Mouse (Mus musculus): ENCODE results near the gene Smagp. TPM values are rescaled to one million over a fixed set of nuclear protein-coding genes. Genes with fewer than 3 reads are reported as not detected.

Smagp gene
- polyA plus RNA-seq, 1 experiment from 2014 or later = 3.9 TPM

- H3K9me3 ChIP-seq (ENCODE audit: control insufficient read depth, low read length) = no peaks in the 10 kb centered on the region
- H3K4me3 ChIP-seq (ENCODE audit: low read depth, low read length) = no peak overlapping the region
- ATAC-seq (ENCODE audit: low FRiP score) (no peak), DNase-seq (ENCODE audit: low spot score, missing footprints) (no peak)
- no peaks in the 10 kb centered on the region for H3K27me3 ChIP-seq (ENCODE audit: control insufficient read depth, insufficient read depth, low read length)
- H3K4me2 ChIP-seq = no peak overlapping the region
- no peaks in the 10 kb centered on the region for H3K36me3 ChIP-seq (ENCODE audit: control insufficient read depth, insufficient read depth, low read length)
- H3K27ac ChIP-seq (ENCODE audit: low read depth, low read length) = no peak overlapping the region
- peaks cover 4% of the 10 kb centered on the region; the same call in 1 of the 2 replicates for H3K4me1 ChIP-seq (ENCODE audit: control insufficient read depth, insufficient read depth, low read length)
- no peak overlapping the region for H3K9ac ChIP-seq (ENCODE audit: low read length)
- WGBS = 79% methylated on average over 12 of the region's 12 CpGs
These were observed 41.8 kb upstream of the Smagp start for GRCm38 (mm10) chr15:100678581-100678980.

GRCm38 (mm10) chr15:100677675-100678074 is 40.9 kb upstream of the Smagp start:
- WGBS = 90% methylated on average over 8 of the region's 8 CpGs

GRCm38 (mm10) chr15:100676521-100676920 is 39.8 kb upstream of the Smagp start:
- Histone ChIP-seq H3K4me2 (no peak overlapping the region), H3K4me1 (ENCODE audit: control insufficient read depth, insufficient read depth, low read length) (peaks cover 2% of the 10 kb centered on the region; the same call in 1 of the 2 replicates), H3K9me3 (ENCODE audit: control insufficient read depth, low read length) (no peaks in the 10 kb centered on the region), H3K36me3 (ENCODE audit: control insufficient read depth, insufficient read depth, low read length) (no peaks in the 10 kb centered on the region), H3K27me3 (ENCODE audit: control insufficient read depth, insufficient read depth, low read length) (no peaks in the 10 kb centered on the region), H3K9ac (ENCODE audit: low read length) (no peak overlapping the region), H3K4me3 (ENCODE audit: low read depth, low read length) (no peak overlapping the region), H3K27ac (ENCODE audit: low read depth, low read length) (no peak overlapping the region)
- ATAC-seq (ENCODE audit: low FRiP score) (no peak), DNase-seq (ENCODE audit: low spot score, missing footprints) (no peak)
- WGBS = 90% methylated on average over 1 of the region's 1 CpGs

More at GRCm38 (mm10) chr15:100677675-100678074, 40.9 kb upstream of the Smagp start:
- Histone ChIP-seq H3K27me3 (ENCODE audit: control insufficient read depth, insufficient read depth, low read length) (no peaks in the 10 kb centered on the region), H3K4me3 (ENCODE audit: low read depth, low read length) (no peak overlapping the region), H3K4me1 (ENCODE audit: control insufficient read depth, insufficient read depth, low read length) (peaks cover 4% of the 10 kb centered on the region; the same call in 1 of the 2 replicates), H3K36me3 (ENCODE audit: control insufficient read depth, insufficient read depth, low read length) (no peaks in the 10 kb centered on the region), H3K9ac (ENCODE audit: low read length) (no peak overlapping the region), H3K27ac (ENCODE audit: low read depth, low read length) (no peak overlapping the region), H3K4me2 (no peak overlapping the region), H3K9me3 (ENCODE audit: control insufficient read depth, low read length) (no peaks in the 10 kb centered on the region)
- no peak for DNase-seq (ENCODE audit: low spot score, missing footprints)
- no peak for ATAC-seq (ENCODE audit: low FRiP score)

GRCm38 (mm10) chr15:100675486-100675885 is 38.7 kb upstream of the Smagp start:
- no peak for ATAC-seq (ENCODE audit: low FRiP score)
- no peak overlapping the region for H3K9ac ChIP-seq (ENCODE audit: low read length)
- no peak overlapping the region for H3K4me2 ChIP-seq
- no peaks in the 10 kb centered on the region for H3K27me3 ChIP-seq (ENCODE audit: control insufficient read depth, insufficient read depth, low read length)
- H3K27ac ChIP-seq (ENCODE audit: low read depth, low read length) = no peak overlapping the region
- DNase-seq (ENCODE audit: low spot score, missing footprints) = no peak
- peaks cover 2% of the 10 kb centered on the region; the same call in 1 of the 2 replicates for H3K4me1 ChIP-seq (ENCODE audit: control insufficient read depth, insufficient read depth, low read length)
- no peaks in the 10 kb centered on the region for H3K9me3 ChIP-seq (ENCODE audit: control insufficient read depth, low read length)
- WGBS = 75% methylated on average over 3 of the region's 3 CpGs
- H3K36me3 ChIP-seq (ENCODE audit: control insufficient read depth, insufficient read depth, low read length) = no peaks in the 10 kb centered on the region
- no peak overlapping the region for H3K4me3 ChIP-seq (ENCODE audit: low read depth, low read length)

GRCm38 (mm10) chr15:100674566-100674965 is 37.8 kb upstream of the Smagp start:
- WGBS = 84% methylated on average over 10 of the region's 10 CpGs
- Histone ChIP-seq H3K27ac (ENCODE audit: low read depth, low read length) (no peak overlapping the region), H3K27me3 (ENCODE audit: control insufficient read depth, insufficient read depth, low read length) (no peaks in the 10 kb centered on the region)

GRCm38 (mm10) chr15:100673585-100674391 is 37.0 kb upstream of the Smagp start:
- H3K4me1 ChIP-seq (ENCODE audit: control insufficient read depth, insufficient read depth, low read length) = peaks cover 2% of the 10 kb centered on the region; the same call in 1 of the 2 replicates
- DNase-seq (ENCODE audit: low spot score, missing footprints) (no peak), ATAC-seq (ENCODE audit: low FRiP score) (no peak)
- no peaks in the 10 kb centered on the region for H3K9me3 ChIP-seq (ENCODE audit: control insufficient read depth, low read length)
- 35% methylated on average over 12 of the region's 12 CpGs for WGBS
- H3K27me3 ChIP-seq (ENCODE audit: control insufficient read depth, insufficient read depth, low read length) = no peaks in the 10 kb centered on the region
- H3K4me2 ChIP-seq = no peak overlapping the region
- no peak overlapping the region for H3K9ac ChIP-seq (ENCODE audit: low read length)
- no peak overlapping the region for H3K4me3 ChIP-seq (ENCODE audit: low read depth, low read length)
- H3K27ac ChIP-seq (ENCODE audit: low read depth, low read length) = no peak overlapping the region
- H3K36me3 ChIP-seq (ENCODE audit: control insufficient read depth, insufficient read depth, low read length) = no peaks in the 10 kb centered on the region

More at GRCm38 (mm10) chr15:100674566-100674965, 37.8 kb upstream of the Smagp start:
- Histone ChIP-seq H3K4me1 (ENCODE audit: control insufficient read depth, insufficient read depth, low read length) (peaks cover 2% of the 10 kb centered on the region; the same call in 1 of the 2 replicates), H3K4me2 (no peak overlapping the region), H3K4me3 (ENCODE audit: low read depth, low read length) (no peak overlapping the region), H3K36me3 (ENCODE audit: control insufficient read depth, insufficient read depth, low read length) (no peaks in the 10 kb centered on the region), H3K9ac (ENCODE audit: low read length) (no peak overlapping the region), H3K9me3 (ENCODE audit: control insufficient read depth, low read length) (no peaks in the 10 kb centered on the region)
- DNase-seq (ENCODE audit: low spot score, missing footprints) (no peak), ATAC-seq (ENCODE audit: low FRiP score) (no peak)

- Histone ChIP-seq H3K36me3 (ENCODE audit: control insufficient read depth, insufficient read depth, low read length) (no peaks in the 10 kb centered on the region), H3K9me3 (ENCODE audit: control insufficient read depth, low read length) (no peaks in the 10 kb centered on the region), H3K4me2 (no peak overlapping the region), H3K4me3 (ENCODE audit: low read depth, low read length) (no peak overlapping the region), H3K4me1 (ENCODE audit: control insufficient read depth, insufficient read depth, low read length) (peaks cover 2% of the 10 kb centered on the region), H3K27ac (ENCODE audit: low read depth, low read length) (no peak overlapping the region), H3K9ac (ENCODE audit: low read length) (no peak overlapping the region), H3K27me3 (ENCODE audit: control insufficient read depth, insufficient read depth, low read length) (no peaks in the 10 kb centered on the region)
- WGBS = 77% methylated on average over 5 of the region's 5 CpGs
- ATAC-seq (ENCODE audit: low FRiP score) = no peak
- DNase-seq (ENCODE audit: low spot score, missing footprints) = no peak
These were observed 34.1 kb upstream of the Smagp start for GRCm38 (mm10) chr15:100670833-100671232.

GRCm38 (mm10) chr15:100670004-100670403 is 33.3 kb upstream of the Smagp start:
- H3K4me3 ChIP-seq (ENCODE audit: low read depth, low read length) = no peak overlapping the region
- H3K9ac ChIP-seq (ENCODE audit: low read length) = no peak overlapping the region
- H3K9me3 ChIP-seq (ENCODE audit: control insufficient read depth, low read length) = no peaks in the 10 kb centered on the region
- no peaks in the 10 kb centered on the region for H3K36me3 ChIP-seq (ENCODE audit: control insufficient read depth, insufficient read depth, low read length)
- WGBS = 77% methylated on average over 8 of the region's 8 CpGs
- ATAC-seq (ENCODE audit: low FRiP score) (no peak), DNase-seq (ENCODE audit: low spot score, missing footprints) (no peak)
- H3K4me2 ChIP-seq = no peak overlapping the region
- no peaks in the 10 kb centered on the region for H3K27me3 ChIP-seq (ENCODE audit: control insufficient read depth, insufficient read depth, low read length)
- H3K4me1 ChIP-seq (ENCODE audit: control insufficient read depth, insufficient read depth, low read length) = peaks cover 2% of the 10 kb centered on the region
- H3K27ac ChIP-seq (ENCODE audit: low read depth, low read length) = no peak overlapping the region

- ATAC-seq (ENCODE audit: low FRiP score) (no peak), DNase-seq (ENCODE audit: low spot score, missing footprints) (no peak)
- no peaks in the 10 kb centered on the region for H3K9me3 ChIP-seq (ENCODE audit: control insufficient read depth, low read length)
- 93% methylated on average over 20 of the region's 20 CpGs for WGBS
- H3K9ac ChIP-seq (ENCODE audit: low read length) = no peak within 1 kb of the TSS
- H3K27me3 ChIP-seq (ENCODE audit: control insufficient read depth, insufficient read depth, low read length) = no peaks in the 10 kb centered on the region
- H3K4me1 ChIP-seq (ENCODE audit: control insufficient read depth, insufficient read depth, low read length) = peaks cover 2% of the 10 kb centered on the region
- no peaks in the 10 kb centered on the region for H3K36me3 ChIP-seq (ENCODE audit: control insufficient read depth, insufficient read depth, low read length)
- no peak within 1 kb of the TSS for H3K4me3 ChIP-seq (ENCODE audit: low read depth, low read length)
- H3K27ac ChIP-seq (ENCODE audit: low read depth, low read length) = no peak within 1 kb of the TSS
- no peak within 1 kb of the TSS for H3K4me2 ChIP-seq
These were observed 32.6 kb upstream of the Smagp start, which contains the start of gene Bin2 for GRCm38 (mm10) chr15:100669337-100669736. Bin2 (minus strand) TSS chr15:100669553.

Data from midbrain, embryonic 11.5 days (tissue).